Mouse (Mus musculus) MEL (cell line): Measurements from ENCODE around the gene Otop1. TPM values are rescaled to one million over a fixed set of nuclear protein-coding genes. Genes with fewer than 3 reads are reported as not detected.

Experiments used
- DNase-seq: peaks from one replicate; pipeline ENCODE4 v3.0.0; 2011; ENCODE audit warnings: low read depth, low spot score
- H3K27ac ChIP-seq: 2 replicates; pipeline ENCODE4 v1.5.1; 2012; ENCODE audit warnings: low read depth, mild to moderate bottlenecking, control low read depth, low read length, moderate library complexity; ENCODE audit not compliant: control insufficient read depth
- H3K27me3 ChIP-seq, 2 experiments: fragments of 150-350 bp in 1 of 2; sonication (generic) in 1 of 2; 2 replicates each; pipeline ENCODE4 v1.6.1; 2012; ENCODE audit warnings: low read length in 2 of 2, mild to moderate bottlenecking in 2 of 2, improper control_type of control experiment in 1 of 2, moderate library complexity in 1 of 2; ENCODE audit not compliant: insufficient read depth in 2 of 2, control insufficient read depth in 1 of 2
- H3K36me3 ChIP-seq, 2 experiments: 2 replicates each; pipeline ENCODE4 v1.6.1; 2012 to 2014; ENCODE audit warnings: low read length in 2 of 2, improper control_type of control experiment in 1 of 2, inconsistent platforms in 1 of 2, mild to moderate bottlenecking in 1 of 2; ENCODE audit not compliant: insufficient read depth in 2 of 2, control insufficient read depth in 1 of 2
- H3K4me1 ChIP-seq, 2 experiments: fragments of 150-350 bp in 1 of 2; sonication (generic) in 1 of 2; 2 replicates each; pipeline ENCODE4 v1.6.1; 2012; ENCODE audit warnings: low read length in 2 of 2, improper control_type of control experiment in 1 of 2, mild to moderate bottlenecking in 1 of 2; ENCODE audit not compliant: insufficient read depth in 2 of 2, control insufficient read depth in 1 of 2
- H3K4me3 ChIP-seq, 2 experiments: fragments of 150-350 bp in 1 of 2; sonication (generic) in 1 of 2; 2 replicates each; pipeline ENCODE4 v1.5.1; 2012; ENCODE audit warnings: low read depth in 2 of 2, low read length in 2 of 2, mild to moderate bottlenecking in 2 of 2, moderate library complexity in 2 of 2, control low read depth in 1 of 2, improper control_type of control experiment in 1 of 2; ENCODE audit not compliant: control insufficient read depth in 1 of 2, insufficient read depth in 1 of 2
- H3K79me2 ChIP-seq: 2 replicates; pipeline ENCODE4 v1.6.1; 2012; ENCODE audit warnings: mild to moderate bottlenecking, low read length, moderate library complexity; ENCODE audit not compliant: control insufficient read depth, poor library complexity, insufficient read depth
- H3K9ac ChIP-seq: 2 replicates; pipeline ENCODE4 v1.6.1; 2012; ENCODE audit warnings: low read depth, mild to moderate bottlenecking, control low read depth, low read length, moderate library complexity; ENCODE audit not compliant: control insufficient read depth, poor library complexity, severe bottlenecking
- H3K9me3 ChIP-seq: fragments of 150-350 bp; sonication (generic); replicated peaks from 2 replicates; pipeline ENCODE4 v1.6.1; 2012; ENCODE audit warnings: mild to moderate bottlenecking, low read length, improper control_type of control experiment, moderate library complexity; ENCODE audit not compliant: insufficient read depth
- BHLHE40 ChIP-seq: IDR thresholded peaks from 2 replicates; pipeline ENCODE4 v1.6.1; 2012; ENCODE audit warnings: low read depth, mild to moderate bottlenecking, inconsistent platforms, low read length, improper control_type of control experiment, borderline replicate concordance
- EP300 ChIP-seq, 2 experiments: IDR thresholded peaks; 2 replicates each; pipeline ENCODE4 v1.6.1; 2011; ENCODE audit warnings: improper control_type of control experiment in 2 of 2, low read length in 2 of 2, low read depth in 1 of 2, mild to moderate bottlenecking in 1 of 2
- ETS1 ChIP-seq: IDR thresholded peaks from 2 replicates; pipeline ENCODE4 v1.6.1; 2012; ENCODE audit warnings: low read depth, mild to moderate bottlenecking, inconsistent platforms, low read length, improper control_type of control experiment, moderate library complexity
- GABPA ChIP-seq: IDR thresholded peaks from 2 replicates; pipeline ENCODE4 v1.6.1; 2012; ENCODE audit warnings: low read depth, mild to moderate bottlenecking, inconsistent platforms, low read length, improper control_type of control experiment, moderate library complexity
- JUND ChIP-seq: IDR thresholded peaks from 2 replicates; pipeline ENCODE4 v1.6.1; 2011; ENCODE audit warnings: low read depth, mild to moderate bottlenecking, improper control_type of control experiment, low read length
- KAT2A ChIP-seq: conservative IDR thresholded peaks from 2 replicates; pipeline ENCODE4 v1.6.1; 2012; ENCODE audit warnings: low read depth, low read length, improper control_type of control experiment, inconsistent platforms
- MAFK ChIP-seq: IDR thresholded peaks from 2 replicates; pipeline ENCODE4 v1.6.1; 2011; ENCODE audit warnings: low read depth, mild to moderate bottlenecking, low read length, improper control_type of control experiment, borderline replicate concordance
- MAX ChIP-seq: IDR thresholded peaks from 2 replicates; pipeline ENCODE4 v1.6.1; 2011; ENCODE audit warnings: low read length, improper control_type of control experiment
- MAZ ChIP-seq: IDR thresholded peaks from 2 replicates; pipeline ENCODE4 v1.6.1; 2012; ENCODE audit warnings: low read depth, mild to moderate bottlenecking, inconsistent platforms, low read length, improper control_type of control experiment
- MEF2A ChIP-seq: IDR thresholded peaks from 2 replicates; pipeline ENCODE4 v1.6.1; 2014; ENCODE audit warnings: low read depth, mild to moderate bottlenecking, inconsistent platforms, low read length, improper control_type of control experiment; ENCODE audit not compliant: poor library complexity, insufficient replicate concordance, severe bottlenecking; ENCODE audit errors: extremely low read depth
- MXI1 ChIP-seq: IDR thresholded peaks from 2 replicates; pipeline ENCODE4 v1.6.1; 2011; ENCODE audit warnings: mild to moderate bottlenecking, low read depth, low read length, improper control_type of control experiment
- MYB ChIP-seq: IDR thresholded peaks from 2 replicates; pipeline ENCODE4 v1.6.1; 2011; ENCODE audit warnings: mild to moderate bottlenecking, low read depth, low read length, improper control_type of control experiment
- NELFE ChIP-seq: IDR thresholded peaks from 2 replicates; pipeline ENCODE4 v1.6.1; 2011; ENCODE audit warnings: low read depth, low read length, improper control_type of control experiment
- POLR2A ChIP-seq, 2 experiments: IDR thresholded peaks; 2 replicates each; pipeline ENCODE4 v1.6.1; 2011 to 2012; ENCODE audit warnings: low read length in 2 of 2, mild to moderate bottlenecking in 2 of 2, control low read depth in 1 of 2, improper control_type of control experiment in 1 of 2, low read depth in 1 of 2, moderate library complexity in 1 of 2; ENCODE audit not compliant: control insufficient read depth in 1 of 2, insufficient read depth in 1 of 2, poor library complexity in 1 of 2
- POLR2AphosphoS2 ChIP-seq: IDR thresholded peaks from 2 replicates; pipeline ENCODE4 v1.6.1; 2011; ENCODE audit warnings: low read length, improper control_type of control experiment
- POLR2AphosphoS5 ChIP-seq: IDR thresholded peaks from 2 replicates; pipeline ENCODE4 v1.6.1; 2012; ENCODE audit warnings: low read depth, borderline replicate concordance, mild to moderate bottlenecking, inconsistent platforms, low read length, moderate library complexity, mixed read lengths
- RAD21 ChIP-seq: IDR thresholded peaks from 2 replicates; pipeline ENCODE4 v1.6.1; 2011; ENCODE audit warnings: mild to moderate bottlenecking, low read depth, low read length, improper control_type of control experiment
- TAL1 ChIP-seq: IDR thresholded peaks from 2 replicates; pipeline ENCODE4 v1.6.1; 2012; ENCODE audit warnings: mild to moderate bottlenecking, inconsistent platforms, low read length, moderate library complexity, mixed read lengths
- TCF12 ChIP-seq: IDR thresholded peaks from 2 replicates; pipeline ENCODE4 v1.6.1; 2014; ENCODE audit warnings: low read depth, mild to moderate bottlenecking, inconsistent platforms, low read length, improper control_type of control experiment, moderate library complexity
- UBTF ChIP-seq: IDR thresholded peaks from 2 replicates; pipeline ENCODE4 v1.6.1; 2012; ENCODE audit warnings: low read depth, mild to moderate bottlenecking, inconsistent platforms, low read length, improper control_type of control experiment, moderate library complexity, borderline replicate concordance; ENCODE audit not compliant: insufficient read depth
- USF1 ChIP-seq: IDR thresholded peaks from 2 replicates; pipeline ENCODE4 v1.6.1; 2014; ENCODE audit warnings: low read depth, mild to moderate bottlenecking, inconsistent platforms, low read length, improper control_type of control experiment, moderate library complexity
- ZKSCAN1 ChIP-seq: IDR thresholded peaks from 2 replicates; pipeline ENCODE4 v1.6.1; 2012; ENCODE audit warnings: low read depth, mild to moderate bottlenecking, inconsistent platforms, low read length, improper control_type of control experiment, moderate library complexity
- ZMIZ1 ChIP-seq: IDR thresholded peaks from 2 replicates; pipeline ENCODE4 v1.6.1; 2012; ENCODE audit warnings: low read depth, mild to moderate bottlenecking, inconsistent platforms, low read length, improper control_type of control experiment, moderate library complexity
- ZNF384 ChIP-seq: IDR thresholded peaks from 2 replicates; pipeline ENCODE4 v1.6.1; 2012; ENCODE audit warnings: low read depth, mild to moderate bottlenecking, inconsistent platforms, low read length, improper control_type of control experiment
- polyA plus RNA-seq, 2 experiments: library from polyadenylated mRNA; stranded (reverse) in 1 of 2; unstranded in 1 of 2; fragments of >175 nt in 1 of 2; fragments of >200 nt in 1 of 2; gene quantifications; 2 replicates each; pipeline versions ENCODE4 v1.2.1 to v1.2.4; 2012; ENCODE audit warnings: low replicate concordance in 2 of 2, low read depth in 1 of 2; ENCODE audit not compliant: insufficient read length in 2 of 2, insufficient read depth in 1 of 2, missing spikeins in 1 of 2
- total RNA-seq: library from RNA; depleted of rRNA; stranded (reverse); fragments of 300-350 nt; gene quantifications from 2 replicates; pipeline ENCODE4 v1.2.3, GENCODE M21; 2012

Gene Otop1
- total and polyA plus RNA-seq, 3 experiments, result 0.08 TPM; not detected in 2

DNA sequence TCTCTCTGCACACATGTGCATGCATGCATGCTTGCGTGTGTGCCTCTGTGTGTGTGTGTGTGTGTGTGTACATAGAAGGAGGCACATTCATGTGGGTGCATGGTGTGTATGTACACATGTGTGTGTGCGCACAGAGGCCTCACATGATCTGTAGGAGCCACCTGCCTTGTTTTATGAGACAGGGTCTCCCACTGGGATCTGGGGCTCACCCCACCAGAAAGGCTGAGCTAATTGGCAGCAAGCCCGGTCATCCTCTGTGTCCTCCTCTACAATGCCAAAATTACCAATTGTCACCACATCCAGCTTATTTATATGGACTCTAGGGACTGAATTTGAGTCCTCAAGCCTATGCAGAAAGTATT, 34.3 kb upstream of the Otop1 start:
- Histone ChIP-seq H3K79me2 (no peaks in the 10 kb centered on the region), H3K4me3 (no peak overlapping the region), H3K27ac (no peak overlapping the region), H3K4me1 (no peaks in the 10 kb centered on the region), H3K27me3 (peaks cover 2 to 7% of the 10 kb centered on the region in 2 experiments), H3K9me3 (no peaks in the 10 kb centered on the region), H3K9ac (no peak overlapping the region), H3K36me3 (no peaks in the 10 kb centered on the region)
- no peak for DNase-seq
- TF ChIP-seq GABPA, result no peak
- TF ChIP-seq JUND, result no peak
- no peak for TF ChIP-seq MYB
- no peak for TF ChIP-seq MAX
- no peak for TF ChIP-seq POLR2AphosphoS2
- TF ChIP-seq NELFE, result no peak
- no peak for TF ChIP-seq USF1
- no peak for TF ChIP-seq MAZ
- no peak for TF ChIP-seq UBTF
- TF ChIP-seq POLR2AphosphoS5, result no peak
- TF ChIP-seq ZNF384, result no peak
- no peak for TF ChIP-seq POLR2A (IDR thresholded peaks at IDR 0.05; ENCODE audit: control insufficient read depth in 1 of 2, insufficient read depth in 1 of 2, low read depth in 1 of 2, low read length in 2 of 2, poor library complexity in 1 of 2)
- no peak for TF ChIP-seq BHLHE40
- TF ChIP-seq MAFK, result no peak
- no peak for TF ChIP-seq ZMIZ1
- TF ChIP-seq EP300 (IDR thresholded peaks at IDR 0.05; ENCODE audit: low read depth in 1 of 2, low read length in 2 of 2), result no peak
- no peak for TF ChIP-seq ZKSCAN1
- no peak for TF ChIP-seq TAL1

DNA sequence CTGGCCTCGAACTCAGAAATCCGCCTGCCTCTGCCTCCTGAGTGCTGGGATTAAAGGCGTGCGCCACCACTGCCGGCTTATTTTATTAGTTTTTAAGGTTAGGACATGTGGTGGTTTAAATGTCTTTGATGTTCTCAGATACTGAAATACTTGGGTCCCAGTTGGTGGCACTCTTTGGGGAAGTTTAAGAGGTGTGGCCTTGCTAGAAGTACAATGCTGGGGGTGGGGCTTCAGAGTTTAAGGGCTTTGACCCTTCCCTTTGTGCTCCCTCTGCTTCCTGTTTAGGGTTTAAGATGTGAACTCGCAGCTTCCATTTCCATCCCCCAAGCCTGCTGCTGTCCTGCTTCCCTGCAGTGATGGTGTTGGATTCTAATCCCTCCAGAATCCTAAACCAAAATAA, 33.8 kb upstream of the Otop1 start:
- no peaks in the 10 kb centered on the region for H3K9me3 ChIP-seq
- no peaks in the 10 kb centered on the region for H3K79me2 ChIP-seq
- H3K4me3 ChIP-seq, result no peak overlapping the region
- no peak overlapping the region for H3K9ac ChIP-seq
- TF ChIP-seq UBTF (no peak), TCF12 (no peak), MAZ (no peak), KAT2A (no peak), MAX (no peak), MEF2A (no peak), TAL1 (no peak), MXI1 (no peak), ZNF384 (no peak), MYB (no peak), ETS1 (no peak), NELFE (no peak), RAD21 (no peak), GABPA (no peak)
- H3K4me1 ChIP-seq, result no peaks in the 10 kb centered on the region
- no peak overlapping the region for H3K27ac ChIP-seq
- H3K36me3 ChIP-seq, result no peaks in the 10 kb centered on the region
- H3K27me3 ChIP-seq, result peaks cover 2 to 7% of the 10 kb centered on the region in 2 experiments
- no peak for DNase-seq
